Mouse (Mus musculus): ENCODE results near the gene Esp31. TPM values are rescaled to one million over a fixed set of nuclear protein-coding genes. Genes with fewer than 3 reads are reported as not detected.

The Esp31 gene
- polyA plus RNA-seq (2015; fragmentation: Nextera tagmentation; extraction: Ambion mirVana): not detected in 2 replicates

DNA sequence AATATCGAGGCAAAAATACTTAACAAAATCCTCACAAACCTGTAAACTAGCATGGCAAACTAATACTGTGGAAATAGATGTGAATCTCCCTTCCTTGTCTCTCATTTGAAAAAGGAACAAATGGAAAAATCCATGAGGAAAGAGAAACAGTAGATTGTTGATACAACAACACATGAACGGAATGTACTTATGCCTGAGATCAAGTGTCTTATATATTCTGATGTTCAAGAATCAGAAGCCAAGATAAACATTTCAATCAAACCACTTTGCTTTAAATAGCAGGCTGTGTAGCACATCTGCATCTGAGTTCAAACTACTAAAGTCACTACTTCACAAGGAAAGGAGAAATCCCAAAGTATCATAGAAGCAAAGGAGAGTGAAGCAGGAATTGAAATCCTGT lies at the start of gene Esp31:
TSS of gene Esp31 (plus strand) at position 301 of the 400 bp plus-strand sequence.
- no peak for ATAC-seq (ENCODE audit: low FRiP score, low read depth)
- H3K36me3 ChIP-seq: no peaks in the 10 kb centered on the region
- WGBS: 82% methylated on average over 2 of the region's 2 CpGs
- H3K27ac ChIP-seq (replicated peaks): no peak within 1 kb of the TSS
- H3K9me3 ChIP-seq: peaks cover 7% of the 10 kb centered on the region
- no peaks in the 10 kb centered on the region for H3K27me3 ChIP-seq
- no peak within 1 kb of the TSS for H3K9ac ChIP-seq
- H3K4me1 ChIP-seq (replicated peaks): no peaks in the 10 kb centered on the region
- H3K4me2 ChIP-seq: no peak within 1 kb of the TSS
- H3K4me3 ChIP-seq: no peak within 1 kb of the TSS

Other genes with a start within 250 kb of the Esp31 start
- gene Esp36, start 219.3 kb upstream of the Esp31 start, polyA plus RNA-seq (2015; fragmentation: Nextera tagmentation; extraction: Ambion mirVana): not detected in 2 replicates
- gene Esp34, start 85.3 kb upstream of the Esp31 start, polyA plus RNA-seq (2015; fragmentation: Nextera tagmentation; extraction: Ambion mirVana): not detected in 2 replicates

Measured in hindbrain, embryonic 15.5 days (tissue).